Mouse (Mus musculus): ENCODE data around the gene Abcg1.

DNA sequence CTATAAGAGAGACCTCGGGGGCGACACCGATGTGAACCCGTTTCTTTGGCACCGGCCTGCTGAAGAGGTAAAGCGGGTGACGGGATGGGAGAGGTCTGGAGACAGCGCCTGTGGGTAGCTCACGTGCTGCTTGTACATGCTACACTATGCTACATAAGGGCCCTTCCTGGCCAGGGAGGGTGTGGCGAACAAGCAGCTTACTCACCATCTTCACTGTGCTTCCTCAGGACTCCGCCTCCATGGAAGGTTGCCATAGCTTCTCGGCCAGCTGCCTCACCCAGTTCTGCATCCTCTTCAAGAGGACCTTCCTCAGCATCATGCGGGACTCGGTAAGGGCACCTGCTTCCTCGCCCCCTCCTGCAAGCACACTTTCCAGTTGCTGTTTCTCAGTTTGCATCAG is 50.9 kb downstream of the Abcg1 start:
- TF ChIP-seq EP300 (IDR thresholded peaks at IDR 0.05; ENCODE audit: low read depth): no peak
- no peak for TF ChIP-seq CTCF (IDR thresholded peaks at IDR 0.05; ENCODE audit: low read depth)
